Mouse (Mus musculus) kidney, adult 18-20 months (tissue): ENCODE results near the gene Ncoa3.

Source experiments
- DNase-seq: peaks from one replicate; pipeline ENCODE4 v3.0.0; 2021

The Ncoa3 gene

GRCm38 (mm10) chr2:166110764-166111163, 118.3 kb downstream of the Ncoa3 start:
- no peak for DNase-seq

GRCm38 (mm10) chr2:166111238-166111637, 118.8 kb downstream of the Ncoa3 start:
- DNase-seq, result no peak

- DNase-seq, result peak; percentile 42
Observed at GRCm38 (mm10) chr2:166111831-166112250, 119.4 kb downstream of the Ncoa3 start.

- DNase-seq, result no peak
Observed at GRCm38 (mm10) chr2:166112986-166113385, 120.5 kb downstream of the Ncoa3 start.

GRCm38 (mm10) chr2:166115571-166116277, 123.3 kb downstream of the Ncoa3 start:
- peak; percentile 64 for DNase-seq

- DNase-seq, result no peak
Observed at GRCm38 (mm10) chr2:166116278-166116608, 123.8 kb downstream of the Ncoa3 start.

- DNase-seq, result no peak
Observed at GRCm38 (mm10) chr2:166116704-166117103, 124.3 kb downstream of the Ncoa3 start.

GRCm38 (mm10) chr2:166119992-166120391, 127.6 kb downstream of the Ncoa3 start:
- no peak for DNase-seq

- DNase-seq, result peak; percentile 61
Observed at GRCm38 (mm10) chr2:166121681-166122355, 129.4 kb downstream of the Ncoa3 start.

GRCm38 (mm10) chr2:166122781-166123180, 130.3 kb downstream of the Ncoa3 start:
- no peak for DNase-seq
